Mouse (Mus musculus): ENCODE data around the gene Gm45623. TPM values are rescaled to one million over a fixed set of nuclear protein-coding genes. Genes with fewer than 3 reads are reported as not detected.

Gene Gm45623
- polyA plus RNA-seq, 3 experiments from 2014 or later, result not detected

Other genes starting within 250 kb of the Gm45623 start
- gene Fbxl21, start 231.4 kb downstream of the Gm45623 start, polyA plus RNA-seq (2017; shearing (Covaris generic)), result 1 to 10 TPM in 2 of 3 experiments, under 1 TPM in 1; 0.23 to 2.1 (median 1.5) TPM
- not detected for gene Lect2, start 205.3 kb downstream of the Gm45623 start, polyA plus RNA-seq (2017; shearing (Covaris generic))
- 1 to 10 TPM in 1 of 3 experiments, under 1 TPM in 1, not detected in 1; 0.41 to 1.1 TPM for gene Tgfbi, start 144.3 kb downstream of the Gm45623 start, polyA plus RNA-seq (2017; shearing (Covaris generic))
- gene Smad5, start 50.8 kb downstream of the Gm45623 start, polyA plus RNA-seq (2017; shearing (Covaris generic)), result 10 to 100 TPM in 2 of 3 experiments, 1 to 10 TPM in 1; 7.3 to 10.6 (median 10.5) TPM
- gene Trpc7, start 142.2 kb upstream of the Gm45623 start, polyA plus RNA-seq (2017; shearing (Covaris generic)), result not detected